Mouse (Mus musculus) frontal cortex, adult 2 months (tissue): Measurements from ENCODE around the gene Kcng4. TPM values are rescaled to one million over a fixed set of nuclear protein-coding genes. Genes with fewer than 3 reads are reported as not detected.

Experiments used
- polyA plus RNA-seq: library from polyadenylated mRNA; depleted of rRNA; stranded (reverse); fragments of >200 nt; gene quantifications from 2 replicates; pipeline ENCODE4 v1.2.3, GENCODE M21; 2012; rRNA removed

Kcng4 gene
- polyA plus RNA-seq, 1 experiment = 3.1 TPM

Other genes with a start within 250 kb of the Kcng4 start
- 23.0 and 24.4 TPM in 2 replicates for gene Mlycd, start 240.8 kb downstream of the Kcng4 start, polyA plus RNA-seq
- 1.7 and 1.8 TPM in 2 replicates for gene Osgin1, start 201.6 kb downstream of the Kcng4 start, polyA plus RNA-seq
- gene Necab2, start 189.0 kb downstream of the Kcng4 start, polyA plus RNA-seq = 62.7 and 68.0 TPM in 2 replicates
- 0.72 and 0.88 TPM in 2 replicates for gene Slc38a8, start 134.0 kb downstream of the Kcng4 start, polyA plus RNA-seq
- 65.4 and 70.7 TPM in 2 replicates for gene Mbtps1, start 76.9 kb downstream of the Kcng4 start, polyA plus RNA-seq
- 36.3 and 38.5 TPM in 2 replicates for gene Hsdl1, start 60.5 kb downstream of the Kcng4 start, polyA plus RNA-seq
- gene Dnaaf1, start 60.4 kb downstream of the Kcng4 start, polyA plus RNA-seq = 0.15 and 0.18 TPM in 2 replicates
- gene Taf1c, start 30.5 kb downstream of the Kcng4 start, polyA plus RNA-seq = 15.3 and 16.3 TPM in 2 replicates
- gene Adad2, start 22.9 kb downstream of the Kcng4 start, polyA plus RNA-seq = 0.08 TPM in 1 of 2 replicates, not detected in the other
- gene Wfdc1, start 30.7 kb upstream of the Kcng4 start, polyA plus RNA-seq = 18.2 and 24.3 TPM in 2 replicates
- 0.69 and 0.98 TPM in 2 replicates for gene Atp2c2, start 64.3 kb upstream of the Kcng4 start, polyA plus RNA-seq
- 12.1 and 12.7 TPM in 2 replicates for gene Tldc1, start 142.7 kb upstream of the Kcng4 start, polyA plus RNA-seq
- gene Cotl1, start 204.9 kb upstream of the Kcng4 start, polyA plus RNA-seq = 108 and 119 TPM in 2 replicates
- gene Klhl36, start 226.6 kb upstream of the Kcng4 start, polyA plus RNA-seq = 9.5 and 10.2 TPM in 2 replicates